Mouse (Mus musculus) adrenal gland, adult 10 weeks (tissue): ENCODE measurements around the gene Sord. TPM values are rescaled to one million over a fixed set of nuclear protein-coding genes. Genes with fewer than 3 reads are reported as not detected.

Experiments used
- polyA plus RNA-seq: library from polyadenylated mRNA; stranded (reverse); fragments of 350-450 nt; fragmentation: Illumina TruSeq; extraction: RNeasy Lipid Tissue Mini Kit (QIAGEN cat#74804); gene quantifications from one replicate; pipeline ENCODE4 v1.2.3, GENCODE M21; 2014; ENCODE audit warnings: low read depth, low replicate concordance

Sord gene
- 52.1 TPM for polyA plus RNA-seq

DNA sequence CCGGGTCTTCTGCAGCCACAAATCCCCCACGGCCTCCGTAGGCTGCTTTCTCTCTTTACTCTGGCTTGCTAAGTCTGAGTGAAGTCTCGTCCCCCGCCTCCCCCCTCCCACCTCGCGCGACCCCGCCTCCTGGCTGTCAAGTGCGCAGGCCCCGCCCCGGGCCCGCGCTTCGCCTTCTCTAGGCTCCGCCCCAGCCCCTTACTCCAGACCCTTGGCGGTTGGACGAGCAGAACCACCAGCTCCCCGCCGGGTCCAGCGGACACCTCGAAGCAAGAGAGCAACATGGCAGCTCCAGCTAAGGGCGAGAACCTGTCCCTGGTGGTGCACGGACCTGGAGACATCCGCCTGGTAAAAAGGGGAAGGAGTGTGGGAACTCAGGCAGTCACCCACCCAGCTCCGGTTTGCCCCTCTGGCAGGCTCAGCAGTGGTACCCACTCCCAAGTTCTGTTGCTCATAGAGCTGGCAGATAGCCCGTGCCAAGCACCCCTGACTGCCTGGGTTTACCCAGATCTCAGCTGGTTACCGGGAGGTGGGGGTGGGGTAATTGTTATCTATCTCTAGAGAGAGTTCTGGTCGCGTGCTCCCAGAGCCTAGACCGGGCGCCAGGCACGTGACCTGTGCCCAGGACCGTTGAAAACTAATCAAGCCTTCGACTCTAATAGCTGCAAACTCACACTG lies at the start of gene Sord:
Sord (plus strand) TSS at position 139 of the 678 bp plus-strand sequence.

GRCm38 (mm10) chr2:122186106-122186505 lies 48.4 kb upstream of the Sord start, which contains the start of the genes Patl2 and Terb2:
Patl2 (minus strand) TSS chr2:122186189.
Terb2 (plus strand) TSS chr2:122186272.

GRCm38 (mm10) chr2:122298096-122298499 lies 63.5 kb downstream of the Sord start, which contains the start of gene Duox2:
Duox2 (minus strand) TSS chr2:122298449.

DNA sequence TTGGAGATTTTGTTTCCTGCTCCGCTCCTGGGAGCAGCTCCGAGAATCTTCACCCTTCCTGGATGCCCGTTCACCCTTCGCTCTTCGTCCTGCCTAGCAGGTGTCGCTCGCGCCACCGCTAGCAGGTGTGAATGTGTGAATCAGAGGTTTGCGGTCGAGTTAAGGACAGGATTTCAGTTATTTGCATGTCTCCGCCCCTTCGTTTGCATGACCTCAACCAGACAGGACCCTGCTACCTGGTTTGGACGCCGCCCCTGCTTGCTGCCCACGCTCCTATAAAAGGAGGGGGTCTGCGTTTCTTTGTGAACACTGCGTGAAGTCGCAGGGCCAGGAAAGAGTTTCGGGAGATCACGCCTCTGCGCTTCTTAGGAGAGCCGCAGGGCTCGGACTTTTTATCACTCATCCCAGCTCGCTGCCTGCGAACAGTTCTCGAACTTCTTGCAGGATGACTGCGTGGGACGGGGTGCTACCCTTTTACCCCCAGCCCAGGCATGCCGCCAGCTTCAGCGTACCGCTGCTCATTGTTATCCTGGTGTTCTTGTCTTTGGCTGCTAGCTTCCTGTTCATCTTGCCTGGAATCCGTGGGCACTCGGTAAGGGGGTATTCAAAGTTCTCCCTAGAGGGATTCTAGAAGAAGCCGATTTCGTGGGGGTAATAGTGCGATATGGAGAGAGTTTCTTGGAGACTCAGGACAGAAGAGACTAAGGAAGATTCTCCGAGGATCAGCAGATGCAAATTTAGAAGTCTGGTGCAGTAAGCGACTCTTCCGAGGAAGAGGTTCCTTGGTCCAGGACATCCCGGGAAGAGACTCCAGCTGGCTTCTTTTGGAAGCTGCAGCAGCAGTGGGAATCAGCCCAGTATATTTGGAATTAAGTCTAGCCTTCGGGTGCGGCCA lies 64.3 kb downstream of the Sord start, which contains the start of gene Duoxa2:
Duoxa2 (plus strand) TSS at position 305 of the 895 bp plus-strand sequence.

GRCm38 (mm10) chr2:122313536-122313935 lies 79.0 kb downstream of the Sord start, which contains the start of gene Duoxa1:
Duoxa1 (minus strand) TSS chr2:122313730.

Other genes with a start within 250 kb of the Sord start
- gene Eif3j1, start 206.2 kb upstream of the Sord start, polyA plus RNA-seq: 130 TPM
- 11.1 TPM for gene Spg11, start 116.4 kb upstream of the Sord start, polyA plus RNA-seq
- gene B2m, start 87.1 kb upstream of the Sord start, polyA plus RNA-seq: 6,416 TPM
- gene Trim69, start 74.0 kb upstream of the Sord start, polyA plus RNA-seq: not detected
- gene Patl2, start 48.6 kb upstream of the Sord start, polyA plus RNA-seq: not detected
- not detected for gene Terb2, start 48.5 kb upstream of the Sord start, polyA plus RNA-seq
- gene Duox2, start 63.7 kb downstream of the Sord start, polyA plus RNA-seq: not detected
- gene Duoxa2, start 64.2 kb downstream of the Sord start, polyA plus RNA-seq: not detected
- not detected for gene Duoxa1, start 79.0 kb downstream of the Sord start, polyA plus RNA-seq
- gene Duox1, start 80.9 kb downstream of the Sord start, polyA plus RNA-seq: not detected
- gene Shf, start 134.4 kb downstream of the Sord start, polyA plus RNA-seq: not detected
- gene Slc28a2, start 191.7 kb downstream of the Sord start, polyA plus RNA-seq: 1.9 TPM